Mouse (Mus musculus): ENCODE data around the gene Cyp3a59. TPM values are rescaled to one million over a fixed set of nuclear protein-coding genes. Genes with fewer than 3 reads are reported as not detected.

Cyp3a59 gene
- not detected for polyA plus RNA-seq (2017; shearing (Covaris generic))

GRCm38 (mm10) chr5:146078945-146079344, at the start of gene Cyp3a59:
Gene Cyp3a59, plus strand, starts transcription at chr5:146079257.

GRCm38 (mm10) chr5:146160439-146160838, 81.4 kb downstream of the Cyp3a59 start, which contains the start of gene Gm5565:
Gene Gm5565, minus strand, starts transcription at chr5:146160539.

Other genes with a start within 250 kb of the Cyp3a59 start
- gene Cyp3a11, start 199.3 kb upstream of the Cyp3a59 start, polyA plus RNA-seq (2017; shearing (Covaris generic)): not detected
- gene Cyp3a25, start 69.6 kb upstream of the Cyp3a59 start, polyA plus RNA-seq (2017; shearing (Covaris generic)): not detected
- not detected for gene Gm5565, start 81.3 kb downstream of the Cyp3a59 start, polyA plus RNA-seq (2017; shearing (Covaris generic))
- not detected for gene Gm6309, start 91.5 kb downstream of the Cyp3a59 start, polyA plus RNA-seq (2017; shearing (Covaris generic))
- gene 1700001J03Rik, start 106.0 kb downstream of the Cyp3a59 start, polyA plus RNA-seq (2017; shearing (Covaris generic)): not detected
- gene Rnf6, start 142.3 kb downstream of the Cyp3a59 start, polyA plus RNA-seq (2017; shearing (Covaris generic)): 71.3 TPM
- gene Cdk8, start 152.0 kb downstream of the Cyp3a59 start, polyA plus RNA-seq (2017; shearing (Covaris generic)): 16.6 TPM

Data from effector memory CD4-positive, alpha-beta T cell, adult 5 months (primary cell).